Mouse (Mus musculus) C3H10T1/2 (cell line): ENCODE results near the gene Hs3st2. TPM values are rescaled to one million over a fixed set of nuclear protein-coding genes. Genes with fewer than 3 reads are reported as not detected.

ENCODE experiments used
- polyA plus RNA-seq, 2 experiments: library from polyadenylated mRNA; unstranded; fragments of >200 nt; fragmentation: generic; extraction: Trizol; gene quantifications; one replicate each; pipeline ENCODE4 v1.2.1; 2012; ENCODE audit warnings: missing spikeins in 2 of 2

Hs3st2 gene
- not detected for polyA plus RNA-seq

GRCm38 (mm10) chr7:121391225-121391983 is at the start of gene Hs3st2:
Hs3st2 (plus strand) TSS chr7:121391859.

